Mouse (Mus musculus) stomach, embryonic 16.5 days (tissue): Measurements from ENCODE around the gene Adipoq. TPM values are rescaled to one million over a fixed set of nuclear protein-coding genes. Genes with fewer than 3 reads are reported as not detected.
"Not testable (repeated sequence)": the region's sequence is repeated elsewhere in the genome, so short reads cannot be mapped to it uniquely, and the experiment has no call there.

Experiments used
- ATAC-seq: fragments of 200-750 bp; cut with Nextera tagmentation; 2 replicates; pipeline ENCODE4 v1.8.0; 2017; ENCODE audit warnings: moderate number of reproducible peaks, moderate TSS enrichment; ENCODE audit not compliant: insufficient read depth, low FRiP score
- H3K27ac ChIP-seq: fragments of 300-500 bp; sonication (generic); 2 replicates; pipeline ENCODE4 v1.5.1; 2014; ENCODE audit warnings: low read length
- H3K27me3 ChIP-seq: fragments of 300-500 bp; sonication (generic); 2 replicates; pipeline ENCODE4 v1.6.1; 2014; ENCODE audit warnings: low read length, control low read depth, mixed read lengths; ENCODE audit not compliant: control insufficient read depth, insufficient read depth
- H3K36me3 ChIP-seq: fragments of 300-500 bp; sonication (generic); 2 replicates; pipeline ENCODE4 v1.6.1; 2014; ENCODE audit warnings: low read length; ENCODE audit not compliant: control insufficient read depth, insufficient read depth
- H3K4me1 ChIP-seq: fragments of 300-500 bp; sonication (generic); 2 replicates; pipeline ENCODE4 v1.6.1; 2014; ENCODE audit warnings: low read length, control low read depth, mixed read lengths; ENCODE audit not compliant: control insufficient read depth, insufficient read depth
- H3K4me2 ChIP-seq: fragments of 300-500 bp; sonication (generic); 2 replicates; pipeline ENCODE4 v1.6.1; 2014; ENCODE audit warnings: low read depth, low read length, mixed read lengths
- H3K4me3 ChIP-seq: fragments of 300-500 bp; sonication (generic); replicated peaks from 2 replicates; pipeline ENCODE4 v1.5.1; 2014; ENCODE audit warnings: mild to moderate bottlenecking, low read length
- H3K9ac ChIP-seq: fragments of 300-500 bp; sonication (generic); 2 replicates; pipeline ENCODE4 v1.6.1; 2014; ENCODE audit warnings: low read length
- H3K9me3 ChIP-seq: fragments of 300-500 bp; sonication (generic); replicated peaks from 2 replicates; pipeline ENCODE4 v1.6.1; 2016; ENCODE audit warnings: low read length, control low read depth; ENCODE audit not compliant: control insufficient read depth
- WGBS: fragments of 180-500 bp; shearing (Covaris S2); extraction: QIAGEN DNeasy Blood & Tissue Kit; methylation state at CpG from one replicate; pipeline ENCODE4 v1.1.7; 2014; 5-methylcytosine and 5-hydroxymethylcytosine counted together
- polyA plus RNA-seq: library from polyadenylated mRNA; unstranded; fragments of >200 nt; fragmentation: Nextera tagmentation; extraction: Ambion mirVana; gene quantifications from 2 replicates; pipeline ENCODE4 v1.2.1, GENCODE M21; 2015

The Adipoq gene
- polyA plus RNA-seq, result not detected in 2 replicates

DNA sequence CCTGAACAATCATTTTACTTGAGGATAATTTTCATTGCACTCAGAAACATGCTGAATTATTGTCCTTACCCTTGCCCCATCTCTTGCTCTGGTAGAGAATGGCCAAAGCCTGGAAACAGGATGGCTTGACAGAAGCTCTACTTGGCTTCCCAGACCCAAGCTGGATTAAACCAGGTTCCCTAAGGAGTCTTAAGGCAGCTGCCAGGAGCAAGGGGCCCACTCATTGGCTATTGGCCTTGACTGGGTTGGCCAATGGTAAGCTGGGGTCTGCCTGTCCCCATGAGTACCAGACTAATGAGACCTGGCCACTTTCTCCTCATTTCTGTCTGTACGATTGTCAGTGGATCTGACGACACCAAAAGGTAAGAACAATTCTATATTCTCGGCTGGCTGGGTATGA, at the start of gene Adipoq:
Adipoq (plus strand) TSS at position 257 of the 400 bp plus-strand sequence.
- Histone ChIP-seq H3K27me3 (no peaks in the 10 kb centered on the region), H3K9ac (no peak within 1 kb of the TSS), H3K4me2 (no peak within 1 kb of the TSS), H3K4me1 (no peaks in the 10 kb centered on the region), H3K4me3 (no peak within 1 kb of the TSS), H3K9me3 (no peaks in the 10 kb centered on the region), H3K27ac (no peak within 1 kb of the TSS), H3K36me3 (no peaks in the 10 kb centered on the region)
- 89% methylated on average over 3 of the region's 3 CpGs for whole genome bisulfite sequencing
- no peak for ATAC-seq

DNA sequence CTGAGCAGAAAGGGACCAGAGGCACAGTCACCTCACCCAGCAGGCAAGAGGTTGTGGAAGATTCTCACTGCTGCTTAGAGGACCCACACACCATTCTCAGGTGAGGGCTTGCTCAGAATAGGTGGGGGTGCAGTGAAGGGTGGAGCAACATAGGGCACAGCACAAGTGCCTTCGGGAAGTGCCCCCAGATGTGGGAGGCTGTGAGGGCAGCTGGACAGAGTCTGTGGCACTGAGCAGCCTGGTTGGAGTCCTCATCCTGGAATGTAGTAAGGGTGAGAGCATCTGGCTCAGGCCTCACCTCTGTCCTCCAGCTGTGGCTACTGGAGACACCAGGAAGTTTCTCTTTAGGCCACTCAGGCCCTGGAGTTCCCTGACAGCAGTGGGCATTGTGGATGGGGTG, 49.5 kb upstream of the Adipoq start:
- not testable (repeated sequence) for H3K4me2 ChIP-seq, H3K27ac ChIP-seq, H3K36me3 ChIP-seq, H3K4me3 ChIP-seq, H3K9ac ChIP-seq, H3K9me3 ChIP-seq, H3K4me1 ChIP-seq, H3K27me3 ChIP-seq, ATAC-seq
- WGBS, result 83% methylated on average over 1 of the region's 1 CpGs

DNA sequence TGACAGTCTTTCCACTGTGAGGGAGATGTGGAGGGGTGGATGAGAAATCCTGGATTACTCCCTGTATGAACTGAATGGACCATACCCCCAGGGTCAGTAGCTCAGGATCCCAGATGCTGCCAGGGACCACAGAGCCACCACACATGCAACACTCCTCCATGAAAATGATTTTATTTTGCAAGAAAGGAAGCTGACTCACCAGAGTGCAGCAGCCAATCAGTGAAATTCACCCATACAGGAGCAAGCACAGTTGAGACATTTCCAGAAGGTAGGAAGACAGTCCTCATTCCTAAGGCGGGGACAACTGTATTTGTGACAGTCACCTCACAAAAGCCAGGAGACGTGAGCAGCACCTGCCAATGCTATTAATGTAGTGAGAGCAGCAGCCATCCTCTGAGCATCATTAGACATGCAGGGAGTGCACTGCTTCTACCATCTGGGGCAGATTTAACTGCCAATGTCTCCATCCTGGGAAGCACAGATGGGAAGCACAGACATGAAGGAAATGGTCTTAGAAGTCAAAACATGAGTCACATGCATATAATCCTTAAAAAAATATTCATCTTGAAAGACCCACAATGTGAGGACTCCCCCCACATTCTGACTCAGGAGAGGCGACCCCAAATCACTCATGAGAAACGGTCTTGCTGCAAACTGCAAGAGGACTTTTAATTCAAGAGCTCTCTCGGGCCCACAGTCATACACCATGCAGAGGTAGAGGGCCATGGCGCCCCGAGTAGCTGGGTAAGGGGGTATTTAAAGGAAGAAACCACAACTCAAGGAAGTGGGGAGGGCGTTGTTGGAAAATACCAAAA, 48.8 kb upstream of the Adipoq start:
- not testable (repeated sequence) for H3K4me3 ChIP-seq, H3K9me3 ChIP-seq, H3K27ac ChIP-seq, H3K9ac ChIP-seq, H3K4me2 ChIP-seq, H3K27me3 ChIP-seq, H3K36me3 ChIP-seq, ATAC-seq
- WGBS, result 86% methylated on average over 8 of the region's 8 CpGs
- H3K4me1 ChIP-seq, result peaks cover 10% of the 10 kb centered on the region

DNA sequence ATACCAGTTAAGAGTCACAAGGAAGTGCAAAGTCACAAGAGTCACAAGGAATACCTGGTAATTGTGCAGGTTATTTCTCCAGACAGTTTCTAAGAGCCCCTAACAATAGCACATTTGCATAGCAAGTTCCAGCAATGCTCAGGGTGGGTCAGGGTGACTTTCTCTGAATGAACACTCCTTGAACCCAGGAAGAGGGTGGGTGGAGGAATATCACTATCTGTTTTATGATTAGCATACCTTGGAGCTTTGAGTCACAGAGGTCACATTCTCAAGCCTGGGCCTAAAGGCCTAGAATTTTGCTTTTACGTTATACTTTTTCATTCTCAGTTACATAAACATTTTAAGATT, 48.3 kb upstream of the Adipoq start:
- H3K9me3 ChIP-seq, H3K4me3 ChIP-seq, H3K9ac ChIP-seq, H3K4me2 ChIP-seq, H3K27me3 ChIP-seq, ATAC-seq, H3K27ac ChIP-seq, H3K36me3 ChIP-seq: not testable (repeated sequence)
- peaks cover 16% of the 10 kb centered on the region for H3K4me1 ChIP-seq
- 89% methylated on average over 1 of the region's 1 CpGs for WGBS

DNA sequence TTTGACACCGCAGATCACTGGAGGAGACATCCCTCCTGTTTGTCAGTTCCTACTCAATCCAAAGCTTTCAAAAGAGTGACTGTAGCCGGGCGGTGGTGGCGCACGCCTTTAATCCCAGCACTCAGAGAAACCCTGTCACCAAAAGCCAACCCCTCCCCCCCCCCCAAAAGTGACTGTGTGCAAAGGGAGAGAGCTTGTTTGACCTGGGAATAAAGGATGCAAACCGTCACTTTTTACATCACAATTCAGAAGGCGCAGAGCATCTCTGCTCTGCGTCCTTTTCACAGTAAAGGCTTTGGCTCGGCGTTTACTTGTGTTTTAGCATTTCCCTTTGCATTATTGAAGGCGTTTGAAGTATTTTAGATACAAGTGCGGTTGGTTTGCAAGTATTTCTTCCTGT, 46.7 kb upstream of the Adipoq start:
- Histone ChIP-seq H3K27ac (no peak overlapping the region), H3K4me1 (peaks cover 16% of the 10 kb centered on the region), H3K4me3 (peak overlapping the region; percentile 33), H3K27me3 (no peaks in the 10 kb centered on the region), H3K4me2 (peak overlapping the region; percentile 53), H3K9me3 (no peaks in the 10 kb centered on the region), H3K36me3 (no peaks in the 10 kb centered on the region), H3K9ac (peak overlapping the region; percentile 76)
- no peak for ATAC-seq
- 19% methylated on average over 12 of the region's 12 CpGs for WGBS

DNA sequence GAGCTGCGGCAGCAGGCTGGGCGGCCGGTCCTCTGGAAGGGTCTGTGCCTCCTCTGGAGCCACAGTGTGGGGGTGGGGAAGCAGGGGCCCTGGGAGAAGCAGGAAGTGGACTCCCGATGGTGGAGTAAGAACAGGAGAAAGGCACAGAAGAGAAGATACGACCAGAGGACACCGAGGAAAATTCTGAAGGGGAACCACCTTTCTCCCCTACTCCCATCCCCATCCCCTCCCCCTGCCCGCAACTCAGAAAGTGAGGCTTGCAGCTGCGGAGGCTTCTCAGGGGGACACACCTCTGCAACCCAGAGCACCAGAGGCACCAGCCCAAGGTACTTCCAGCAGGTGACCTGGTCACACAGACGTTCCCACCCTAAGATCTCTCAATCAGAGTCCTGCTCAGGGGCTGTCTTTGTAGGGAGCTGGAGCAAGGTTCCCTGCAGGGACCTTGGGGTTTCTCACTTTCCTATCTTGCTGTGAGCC, 46.2 kb upstream of the Adipoq start:
- ATAC-seq, result peak; percentile 64; the same call in 1 of the 2 replicates
- H3K4me1 ChIP-seq, result peaks cover 16% of the 10 kb centered on the region
- H3K36me3 ChIP-seq, result no peaks in the 10 kb centered on the region
- H3K4me2 ChIP-seq, result peak overlapping the region; percentile 53
- no peaks in the 10 kb centered on the region for H3K27me3 ChIP-seq
- no peaks in the 10 kb centered on the region for H3K9me3 ChIP-seq
- peak overlapping the region; percentile 76 for H3K9ac ChIP-seq
- H3K27ac ChIP-seq, result peak overlapping the region; percentile 52
- peak overlapping the region; percentile 33 for H3K4me3 ChIP-seq
- WGBS, result under 1% methylated on average over 9 of the region's 9 CpGs

DNA sequence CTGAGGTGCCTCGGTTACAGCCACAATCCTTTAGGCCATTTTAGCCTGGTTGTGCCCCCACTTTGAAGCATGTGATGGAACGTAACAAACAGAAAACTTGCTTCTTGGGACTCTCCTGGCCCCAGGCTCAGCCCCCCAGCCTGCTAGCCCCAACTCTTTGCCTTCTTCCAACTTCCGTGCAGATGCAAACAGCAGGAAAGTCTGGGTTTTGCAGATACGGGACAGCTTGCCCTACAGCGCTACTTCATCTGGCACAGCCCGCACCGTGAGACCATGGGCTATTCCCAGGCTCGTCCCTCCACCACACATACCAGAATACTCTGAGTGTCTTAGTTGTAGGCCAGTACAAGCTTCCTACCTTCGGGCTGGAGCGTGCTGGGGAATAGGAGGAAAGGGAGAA, 45.7 kb upstream of the Adipoq start:
- peak overlapping the region; percentile 53 for H3K4me2 ChIP-seq
- no peaks in the 10 kb centered on the region for H3K27me3 ChIP-seq
- WGBS, result 25% methylated on average over 10 of the region's 10 CpGs
- peak overlapping the region; percentile 52 for H3K27ac ChIP-seq
- H3K4me3 ChIP-seq, result peak overlapping the region; percentile 33
- peak overlapping the region; percentile 76 for H3K9ac ChIP-seq
- H3K9me3 ChIP-seq, result no peaks in the 10 kb centered on the region
- ATAC-seq, result no peak
- no peaks in the 10 kb centered on the region for H3K36me3 ChIP-seq
- H3K4me1 ChIP-seq, result peaks cover 16% of the 10 kb centered on the region

DNA sequence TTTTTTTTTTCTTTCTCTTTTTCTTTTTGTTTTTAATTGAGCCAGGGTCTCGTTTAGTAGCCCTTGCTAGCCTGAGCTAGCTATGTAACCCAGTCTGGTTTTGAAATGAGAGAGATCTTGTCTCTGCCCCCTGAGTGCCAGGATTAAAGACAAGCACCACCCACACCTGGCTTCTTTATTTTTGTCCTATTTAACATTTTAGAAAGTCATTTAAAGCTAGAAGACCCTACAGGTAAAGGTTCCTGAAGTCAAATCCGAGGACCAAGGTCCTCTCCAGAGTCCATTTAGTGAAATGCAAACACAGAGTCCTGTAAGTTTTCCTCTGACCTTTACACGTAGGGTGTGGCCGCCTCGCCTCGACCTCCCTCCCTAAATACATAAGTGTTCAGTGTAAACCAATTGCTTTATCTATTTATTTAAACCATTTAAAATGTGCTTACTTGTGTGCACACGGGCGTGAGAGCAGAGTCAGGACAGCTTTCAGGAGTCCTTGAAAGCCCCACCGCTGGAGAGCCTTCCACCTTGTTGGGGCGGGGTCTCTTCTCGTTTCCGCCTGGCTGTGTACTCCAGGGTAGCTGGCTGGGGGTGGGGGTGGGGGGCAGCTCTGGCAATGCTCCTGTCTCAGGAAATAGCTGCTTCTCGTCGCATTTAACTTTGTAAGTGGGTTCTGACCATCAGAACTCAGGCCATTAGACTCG, 43.8 kb upstream of the Adipoq start:
- peak; percentile 38; the same call in 1 of the 2 replicates for ATAC-seq

More for the DNA sequence above, 43.8 kb upstream of the Adipoq start:
- no peaks in the 10 kb centered on the region for H3K27me3 ChIP-seq
- no peaks in the 10 kb centered on the region for H3K9me3 ChIP-seq
- H3K27ac ChIP-seq, result peak overlapping the region; percentile 53
- H3K4me3 ChIP-seq, result peak overlapping the region; percentile 32
- peaks cover 16% of the 10 kb centered on the region for H3K4me1 ChIP-seq
- peak overlapping the region; percentile 57 for H3K4me2 ChIP-seq
- H3K36me3 ChIP-seq, result no peaks in the 10 kb centered on the region
- H3K9ac ChIP-seq, result peak overlapping the region; percentile 57
- 8% methylated on average over 15 of the region's 15 CpGs for WGBS
